Mouse (Mus musculus): Measurements from ENCODE around the gene Bfar. TPM values are rescaled to one million over a fixed set of nuclear protein-coding genes. Genes with fewer than 3 reads are reported as not detected.
"Not testable (repeated sequence)": the region's sequence is repeated elsewhere in the genome, so short reads cannot be mapped to it uniquely, and the experiment has no call there.

Gene Bfar
- polyA plus RNA-seq, 1 experiment from 2014 or later: 44.3 TPM

DNA sequence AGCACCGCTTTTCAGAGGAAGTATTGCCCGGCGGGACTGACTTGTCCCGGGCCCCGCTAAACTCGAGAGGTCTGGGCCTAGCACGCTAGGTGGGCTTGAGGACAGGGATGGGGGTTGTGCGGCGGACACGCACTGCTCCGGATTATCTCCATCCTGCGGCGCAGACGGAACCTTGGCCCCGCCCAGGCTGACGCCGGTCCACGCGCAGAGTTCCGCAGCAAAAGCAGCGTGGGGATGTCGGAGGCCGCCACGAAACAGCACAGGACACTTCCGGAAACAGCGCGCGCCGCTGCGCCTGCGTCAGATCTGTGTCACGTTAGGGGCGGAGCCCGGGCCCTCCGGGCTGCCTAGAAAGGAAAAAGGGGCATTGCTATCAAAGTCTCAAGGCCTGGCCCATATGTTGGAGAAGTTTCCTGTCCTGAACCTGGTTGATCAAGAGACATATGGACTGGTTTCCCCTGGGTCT lies 3.7 kb upstream of the Bfar start, which contains the start of gene Parn:
TSS of gene Parn (minus strand) at position 293 of the 466 bp plus-strand sequence.
- WGBS: under 1% methylated on average over 35 of the region's 35 CpGs
- Histone ChIP-seq H3K9ac (ENCODE audit: low read length) (peak within 1 kb of the TSS; percentile 86), H3K27ac (ENCODE audit: low read length) (peak within 1 kb of the TSS; percentile 70), H3K36me3 (ENCODE audit: control insufficient read depth, insufficient read depth) (peaks cover 13% of the 10 kb centered on the region), H3K4me1 (ENCODE audit: control insufficient read depth, insufficient read depth, low read length) (peaks cover 10% of the 10 kb centered on the region), H3K4me2 (ENCODE audit: low read depth, low read length) (peak within 1 kb of the TSS; percentile 91), H3K9me3 (replicated peaks; ENCODE audit: control insufficient read depth, low read length) (no peaks in the 10 kb centered on the region), H3K27me3 (ENCODE audit: control insufficient read depth, insufficient read depth, low read length) (no peaks in the 10 kb centered on the region), H3K4me3 (ENCODE audit: low read length) (peak within 1 kb of the TSS; percentile 83)
- ATAC-seq (replicated peaks; ENCODE audit: extremely low read depth, insufficient read depth, low FRiP score): peak; percentile 82

DNA sequence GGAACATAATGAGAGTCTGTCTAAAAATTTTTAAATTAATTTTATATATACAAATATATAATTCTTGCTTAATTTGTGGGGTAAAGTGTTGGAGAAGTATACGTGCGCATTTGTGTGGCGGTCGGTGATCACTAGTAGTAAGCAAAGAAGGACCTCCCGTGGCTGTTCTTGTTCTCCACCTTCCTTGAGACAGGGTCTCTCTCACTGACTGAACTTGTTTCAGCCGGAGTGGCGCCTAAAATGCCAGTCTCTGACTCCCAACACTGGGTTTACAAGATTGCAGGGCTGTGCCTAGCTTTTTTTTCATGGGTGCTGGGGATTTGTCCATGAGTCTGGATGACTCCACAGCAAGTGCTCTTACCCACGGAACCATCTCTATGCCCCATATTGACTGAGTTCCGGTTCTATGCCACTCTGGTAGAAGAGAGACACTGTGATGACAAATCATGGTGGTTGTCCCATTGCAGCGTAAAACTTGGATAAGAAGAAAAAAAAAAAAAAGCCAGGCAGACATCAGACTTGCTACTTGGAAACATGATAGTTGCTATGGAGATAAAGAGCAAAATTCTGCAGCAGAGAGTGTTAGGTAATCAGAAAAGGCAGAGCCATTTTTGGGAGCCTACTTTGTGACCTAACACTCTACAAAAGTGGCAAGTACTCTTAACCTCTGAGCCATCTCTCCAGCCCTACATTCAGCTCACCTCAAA lies 3.1 kb upstream of the Bfar start:
- peak overlapping the region; percentile 83 for H3K4me3 ChIP-seq (ENCODE audit: low read length)
- peak overlapping the region; percentile 70 for H3K27ac ChIP-seq (ENCODE audit: low read length)
- peak overlapping the region; percentile 86 for H3K9ac ChIP-seq (ENCODE audit: low read length)
- H3K4me2 ChIP-seq (ENCODE audit: low read depth, low read length): peak overlapping the region; percentile 91
- peaks cover 15% of the 10 kb centered on the region for H3K4me1 ChIP-seq (ENCODE audit: control insufficient read depth, insufficient read depth, low read length)
- no peaks in the 10 kb centered on the region for H3K27me3 ChIP-seq (ENCODE audit: control insufficient read depth, insufficient read depth, low read length)
- ATAC-seq (replicated peaks; ENCODE audit: extremely low read depth, insufficient read depth, low FRiP score): no peak
- no peaks in the 10 kb centered on the region for H3K9me3 ChIP-seq (replicated peaks; ENCODE audit: control insufficient read depth, low read length)
- peaks cover 7% of the 10 kb centered on the region for H3K36me3 ChIP-seq (ENCODE audit: control insufficient read depth, insufficient read depth)
- WGBS: 73% methylated on average over 10 of the region's 10 CpGs

DNA sequence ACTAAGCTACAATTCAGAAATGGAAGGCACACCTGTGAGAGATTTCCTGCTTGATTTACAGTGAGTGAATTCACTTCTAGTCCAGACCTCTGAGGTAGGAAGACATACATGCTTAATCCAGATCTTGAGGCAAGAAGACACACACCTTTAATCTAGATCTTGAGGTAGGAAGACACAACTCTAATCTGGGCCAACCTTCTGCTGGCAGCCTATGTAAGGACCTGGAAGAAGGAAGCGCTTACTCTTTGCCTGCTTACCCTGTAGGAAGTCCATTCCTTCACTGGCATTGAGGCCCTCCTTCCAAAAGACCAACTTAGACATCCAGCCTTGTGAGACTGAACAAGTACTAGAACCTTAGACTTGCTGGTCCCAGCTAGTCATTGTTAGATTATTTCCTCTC lies 2.4 kb upstream of the Bfar start:
- Histone ChIP-seq H3K4me3 (ENCODE audit: low read length) (no peak overlapping the region), H3K4me2 (ENCODE audit: low read depth, low read length) (no peak overlapping the region), H3K36me3 (ENCODE audit: control insufficient read depth, insufficient read depth) (peaks cover 7% of the 10 kb centered on the region), H3K9ac (ENCODE audit: low read length) (no peak overlapping the region), H3K9me3 (replicated peaks; ENCODE audit: control insufficient read depth, low read length) (no peaks in the 10 kb centered on the region), H3K27ac (ENCODE audit: low read length) (no peak overlapping the region), H3K27me3 (ENCODE audit: control insufficient read depth, insufficient read depth, low read length) (no peaks in the 10 kb centered on the region), H3K4me1 (ENCODE audit: control insufficient read depth, insufficient read depth, low read length) (peaks cover 15% of the 10 kb centered on the region)
- WGBS: 89% methylated on average over 1 of the region's 1 CpGs
- ATAC-seq (replicated peaks; ENCODE audit: extremely low read depth, insufficient read depth, low FRiP score): no peak

DNA sequence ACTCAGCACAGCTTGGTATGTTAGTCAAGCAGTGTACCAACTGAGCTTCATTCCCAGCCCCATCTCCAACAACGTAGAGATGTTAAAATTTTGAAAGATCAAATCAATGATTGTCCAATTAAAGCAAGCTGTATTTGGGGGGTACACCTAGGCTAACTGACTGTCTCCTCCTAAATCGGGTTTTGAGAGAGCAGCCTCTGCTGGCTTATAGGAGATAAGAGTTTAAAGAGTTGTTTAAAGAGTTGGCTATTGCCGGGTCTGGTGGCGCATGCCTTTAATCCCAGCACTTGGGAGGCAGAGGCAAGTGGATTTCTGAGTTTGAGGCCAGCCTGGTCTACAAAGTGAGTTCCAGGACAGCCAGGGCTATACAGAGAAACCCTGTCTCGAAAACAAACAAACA lies 762 bp upstream of the Bfar start:
- ATAC-seq (replicated peaks; ENCODE audit: extremely low read depth, insufficient read depth, low FRiP score); H3K4me3 ChIP-seq (ENCODE audit: low read length): not testable (repeated sequence)
- 68% methylated on average over 5 of the region's 5 CpGs for WGBS

DNA sequence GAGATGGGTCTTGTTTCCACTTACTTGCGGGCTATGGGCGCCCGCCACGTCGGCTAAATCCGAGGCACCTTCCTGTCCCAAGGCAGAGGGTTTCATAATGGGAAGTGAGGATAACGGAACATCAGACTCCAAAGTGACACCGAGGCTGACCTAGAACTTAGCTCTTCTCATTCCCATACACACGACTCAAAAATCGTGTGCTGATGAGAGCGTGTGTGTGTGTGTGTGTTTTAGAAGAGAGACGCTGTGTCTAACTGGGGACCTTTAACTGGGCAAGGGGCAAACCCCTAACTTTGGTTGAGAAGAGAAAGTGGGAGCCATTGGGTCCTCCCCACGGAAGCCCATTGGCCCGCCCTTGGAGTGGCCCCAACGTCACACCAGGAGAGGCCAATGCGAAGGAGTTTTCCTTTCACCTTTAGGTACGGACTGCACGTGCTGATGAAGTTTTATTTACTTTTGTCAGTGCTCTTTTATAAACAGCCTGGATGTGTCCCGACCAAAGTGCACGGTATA lies 784 bp downstream of the Bfar start:
- ATAC-seq (replicated peaks; ENCODE audit: extremely low read depth, insufficient read depth, low FRiP score): peak; percentile 41
- Histone ChIP-seq H3K4me2 (ENCODE audit: low read depth, low read length) (peak overlapping the region; percentile 72), H3K9me3 (replicated peaks; ENCODE audit: control insufficient read depth, low read length) (no peaks in the 10 kb centered on the region), H3K27ac (ENCODE audit: low read length) (peak overlapping the region; percentile 94), H3K9ac (ENCODE audit: low read length) (peak overlapping the region; percentile 92), H3K36me3 (ENCODE audit: control insufficient read depth, insufficient read depth) (peaks cover 9% of the 10 kb centered on the region), H3K27me3 (ENCODE audit: control insufficient read depth, insufficient read depth, low read length) (no peaks in the 10 kb centered on the region), H3K4me3 (ENCODE audit: low read length) (peak overlapping the region; percentile 63), H3K4me1 (ENCODE audit: control insufficient read depth, insufficient read depth, low read length) (peaks cover 10% of the 10 kb centered on the region)
- WGBS: 2% methylated on average over 20 of the region's 20 CpGs

More for the DNA sequence above, 762 bp upstream of the Bfar start:
- H3K9ac ChIP-seq (ENCODE audit: low read length); H3K27ac ChIP-seq (ENCODE audit: low read length); H3K9me3 ChIP-seq (replicated peaks; ENCODE audit: control insufficient read depth, low read length); H3K36me3 ChIP-seq (ENCODE audit: control insufficient read depth, insufficient read depth); H3K27me3 ChIP-seq (ENCODE audit: control insufficient read depth, insufficient read depth, low read length): not testable (repeated sequence)
- peaks cover 15% of the 10 kb centered on the region for H3K4me1 ChIP-seq (ENCODE audit: control insufficient read depth, insufficient read depth, low read length)
- peak overlapping the region; percentile 62 for H3K4me2 ChIP-seq (ENCODE audit: low read depth, low read length)

DNA sequence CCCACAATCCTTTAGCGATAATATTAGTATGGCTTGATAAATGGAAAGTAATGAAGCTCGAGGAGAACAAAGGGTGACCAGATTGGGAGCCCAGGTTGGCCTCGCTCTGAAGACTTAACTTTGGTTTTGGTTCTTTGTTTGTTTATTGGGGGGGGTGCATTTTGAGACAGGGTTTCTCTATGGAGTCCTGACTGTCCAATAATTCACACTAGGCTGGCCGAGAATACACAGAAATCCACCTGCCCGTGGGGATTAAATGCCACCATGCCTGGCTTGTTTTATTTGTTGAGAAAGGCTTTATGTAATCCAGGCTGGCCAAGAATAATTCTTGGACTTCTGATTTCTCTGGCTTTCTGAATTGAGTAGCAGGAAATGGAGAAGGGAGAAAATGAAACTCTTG lies 1.5 kb downstream of the Bfar start:
- Histone ChIP-seq H3K9me3 (replicated peaks; ENCODE audit: control insufficient read depth, low read length) (no peaks in the 10 kb centered on the region), H3K27me3 (ENCODE audit: control insufficient read depth, insufficient read depth, low read length) (no peaks in the 10 kb centered on the region), H3K9ac (ENCODE audit: low read length) (no peak overlapping the region), H3K4me2 (ENCODE audit: low read depth, low read length) (peak overlapping the region; percentile 72), H3K4me3 (ENCODE audit: low read length) (peak overlapping the region; percentile 63), H3K36me3 (ENCODE audit: control insufficient read depth, insufficient read depth) (peaks cover 12% of the 10 kb centered on the region), H3K4me1 (ENCODE audit: control insufficient read depth, insufficient read depth, low read length) (peaks cover 9% of the 10 kb centered on the region), H3K27ac (ENCODE audit: low read length) (no peak overlapping the region)
- WGBS: 75% methylated on average over 5 of the region's 5 CpGs
- no peak for ATAC-seq (replicated peaks; ENCODE audit: extremely low read depth, insufficient read depth, low FRiP score)

DNA sequence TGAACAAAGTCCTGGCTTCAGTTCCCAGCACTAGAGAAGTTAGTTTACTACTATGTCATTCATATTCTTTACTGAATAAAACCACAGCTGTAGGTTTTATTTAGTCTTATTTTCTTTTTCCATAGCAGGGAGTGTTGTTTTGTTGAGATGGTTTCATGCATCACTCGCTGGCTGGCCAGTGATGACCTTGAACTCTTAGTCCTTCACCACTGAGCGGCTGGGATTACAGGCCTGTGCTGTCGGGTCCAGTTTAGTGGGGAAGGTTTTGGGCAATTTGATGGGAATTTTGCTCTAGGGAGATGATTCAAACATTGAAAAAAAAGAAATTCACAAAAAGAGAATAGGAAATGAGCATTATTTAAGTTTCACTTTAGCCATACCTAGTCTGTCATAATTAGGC lies 2.9 kb downstream of the Bfar start:
- peaks cover 12% of the 10 kb centered on the region for H3K36me3 ChIP-seq (ENCODE audit: control insufficient read depth, insufficient read depth)
- H3K9ac ChIP-seq (ENCODE audit: low read length): no peak overlapping the region
- no peak overlapping the region for H3K4me2 ChIP-seq (ENCODE audit: low read depth, low read length)
- WGBS: 80% methylated on average over 3 of the region's 3 CpGs
- no peak overlapping the region for H3K27ac ChIP-seq (ENCODE audit: low read length)
- no peaks in the 10 kb centered on the region for H3K9me3 ChIP-seq (replicated peaks; ENCODE audit: control insufficient read depth, low read length)
- no peaks in the 10 kb centered on the region for H3K27me3 ChIP-seq (ENCODE audit: control insufficient read depth, insufficient read depth, low read length)
- peaks cover 9% of the 10 kb centered on the region for H3K4me1 ChIP-seq (ENCODE audit: control insufficient read depth, insufficient read depth, low read length)
- no peak overlapping the region for H3K4me3 ChIP-seq (ENCODE audit: low read length)
- no peak for ATAC-seq (replicated peaks; ENCODE audit: extremely low read depth, insufficient read depth, low FRiP score)

DNA sequence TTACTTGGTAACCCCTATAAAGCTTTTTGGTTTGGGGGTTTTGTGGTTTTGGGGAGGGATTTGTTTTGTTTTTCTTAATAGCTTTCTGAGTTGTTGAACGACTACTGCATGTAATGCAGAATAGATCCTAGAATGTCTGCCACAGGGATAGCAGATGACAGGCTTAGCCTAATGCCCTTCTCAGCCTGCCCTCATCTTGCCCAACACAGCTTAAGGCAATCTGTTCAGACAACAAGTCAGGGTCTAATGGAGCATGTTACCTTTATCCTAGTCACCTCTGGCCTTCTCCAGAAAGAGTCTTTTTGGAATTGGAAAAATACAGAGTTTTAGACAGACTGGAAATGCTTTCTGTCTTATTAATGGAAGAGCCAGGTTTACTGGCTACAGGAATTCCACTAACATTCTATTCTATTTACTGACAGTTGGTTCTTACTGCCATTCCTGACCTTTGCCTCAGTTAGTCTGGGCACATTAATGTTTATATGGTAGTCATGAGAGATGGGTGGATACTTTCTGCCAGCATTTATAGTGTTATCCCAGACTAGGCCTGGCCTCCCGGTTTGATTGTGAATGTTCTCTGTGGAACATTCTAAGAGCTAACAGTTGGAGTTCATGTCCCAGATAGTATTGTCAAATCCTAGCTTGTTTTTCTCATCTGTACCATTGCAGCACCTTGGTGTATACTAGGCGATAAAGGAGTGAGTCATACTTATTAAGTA lies 7.1 kb downstream of the Bfar start:
- Histone ChIP-seq H3K27ac (ENCODE audit: low read length) (no peak overlapping the region), H3K9me3 (replicated peaks; ENCODE audit: control insufficient read depth, low read length) (no peaks in the 10 kb centered on the region), H3K4me2 (ENCODE audit: low read depth, low read length) (no peak overlapping the region), H3K4me1 (ENCODE audit: control insufficient read depth, insufficient read depth, low read length) (no peaks in the 10 kb centered on the region), H3K27me3 (ENCODE audit: control insufficient read depth, insufficient read depth, low read length) (no peaks in the 10 kb centered on the region), H3K36me3 (ENCODE audit: control insufficient read depth, insufficient read depth) (peaks cover 12% of the 10 kb centered on the region), H3K4me3 (ENCODE audit: low read length) (no peak overlapping the region), H3K9ac (ENCODE audit: low read length) (no peak overlapping the region)
- WGBS: 80% methylated on average over 3 of the region's 3 CpGs
- ATAC-seq (replicated peaks; ENCODE audit: extremely low read depth, insufficient read depth, low FRiP score): no peak

DNA sequence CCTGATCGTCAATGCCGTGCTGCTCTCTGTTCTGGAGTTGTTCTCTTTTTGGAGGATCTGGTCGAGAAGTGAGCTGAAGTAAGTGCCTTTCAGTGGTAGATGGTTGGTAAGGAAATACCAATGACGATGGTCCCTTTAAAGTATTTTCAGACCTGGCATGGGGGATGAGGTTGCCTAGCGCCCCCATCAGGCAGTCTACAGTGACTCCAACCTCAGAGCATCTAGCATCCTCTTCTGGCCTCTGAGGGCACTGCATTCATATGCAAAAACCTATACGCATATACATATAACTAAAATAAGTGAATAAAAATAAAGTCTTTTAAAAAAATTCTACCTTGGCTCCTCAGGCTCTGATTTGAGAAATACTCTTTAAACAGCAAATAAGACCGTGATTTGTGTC lies 27.3 kb downstream of the Bfar start:
- H3K36me3 ChIP-seq (ENCODE audit: control insufficient read depth, insufficient read depth): peaks cover 46% of the 10 kb centered on the region
- no peak overlapping the region for H3K27ac ChIP-seq (ENCODE audit: low read length)
- no peaks in the 10 kb centered on the region for H3K9me3 ChIP-seq (replicated peaks; ENCODE audit: control insufficient read depth, low read length)
- no peak overlapping the region for H3K9ac ChIP-seq (ENCODE audit: low read length)
- no peak overlapping the region for H3K4me3 ChIP-seq (ENCODE audit: low read length)
- WGBS: 90% methylated on average over 7 of the region's 7 CpGs
- no peak overlapping the region for H3K4me2 ChIP-seq (ENCODE audit: low read depth, low read length)
- H3K4me1 ChIP-seq (ENCODE audit: control insufficient read depth, insufficient read depth, low read length): no peaks in the 10 kb centered on the region
- no peaks in the 10 kb centered on the region for H3K27me3 ChIP-seq (ENCODE audit: control insufficient read depth, insufficient read depth, low read length)
- no peak for ATAC-seq (replicated peaks; ENCODE audit: extremely low read depth, insufficient read depth, low FRiP score)

Measured in heart, embryonic 16.5 days (tissue).